Mouse (Mus musculus) CH12.LX (cell line): ENCODE measurements around the gene Wars. TPM values are rescaled to one million over a fixed set of nuclear protein-coding genes. Genes with fewer than 3 reads are reported as not detected.

Source experiments
- DNase-seq: peaks from one replicate; pipeline ENCODE4 v3.0.0-alpha.2; 2013; ENCODE audit errors: extremely low read depth
- H3K27ac ChIP-seq: 2 replicates; pipeline ENCODE4 v1.5.1; 2012; ENCODE audit warnings: low read depth, mild to moderate bottlenecking, control low read depth, moderate library complexity; ENCODE audit not compliant: insufficient read depth
- H3K27me3 ChIP-seq: replicated peaks from 2 replicates; pipeline ENCODE3; 2012; ENCODE audit warnings: inconsistent platforms
- H3K36me3 ChIP-seq, 2 experiments: replicated peaks in 1 of 2; 2 replicates each; pipeline versions ENCODE3 to v1.6.1; 2012; ENCODE audit warnings: inconsistent platforms in 1 of 2, low read length in 1 of 2, mild to moderate bottlenecking in 1 of 2, mixed read lengths in 1 of 2, moderate library complexity in 1 of 2; ENCODE audit not compliant: control insufficient read depth in 1 of 2, insufficient read depth in 1 of 2
- H3K4me1 ChIP-seq, 2 experiments: 2 replicates each; pipeline ENCODE4 v1.6.1; 2012; ENCODE audit warnings: inconsistent platforms in 1 of 2, moderate library complexity in 1 of 2; ENCODE audit not compliant: insufficient read depth in 2 of 2, control insufficient read depth in 1 of 2
- H3K4me2 ChIP-seq: 2 replicates; pipeline ENCODE4 v1.6.1; 2012; ENCODE audit warnings: low read depth, mild to moderate bottlenecking, control low read depth; ENCODE audit not compliant: poor library complexity, insufficient read depth, severe bottlenecking
- H3K4me3 ChIP-seq, 3 experiments: fragments of 150-350 bp in 1 of 3; sonication (generic) in 1 of 3; replicated peaks in 1 of 3; 2 replicates each; pipeline versions ENCODE3 to v1.5.1; 2011 to 2012; ENCODE audit warnings: low read depth in 2 of 3, low read length in 2 of 3, mild to moderate bottlenecking in 2 of 3, moderate library complexity in 2 of 3, control low read depth in 1 of 3, improper control_type of control experiment in 1 of 3, inconsistent platforms in 1 of 3, mixed read lengths in 1 of 3; ENCODE audit not compliant: poor library complexity in 1 of 3
- H3K79me2 ChIP-seq: replicated peaks from 2 replicates; pipeline ENCODE4 v1.6.1; 2012; ENCODE audit warnings: mild to moderate bottlenecking, moderate library complexity; ENCODE audit not compliant: control insufficient read depth, poor library complexity, insufficient read depth, severe bottlenecking; ENCODE audit errors: extremely low read depth
- H3K9ac ChIP-seq: 2 replicates; pipeline ENCODE4 v1.6.1; 2012; ENCODE audit warnings: low read depth, mild to moderate bottlenecking, control low read depth, moderate library complexity; ENCODE audit not compliant: insufficient read depth
- H3K9me3 ChIP-seq: replicated peaks from 2 replicates; pipeline ENCODE3; 2012; ENCODE audit warnings: low read length, inconsistent platforms, mixed read lengths
- BHLHE40 ChIP-seq: IDR thresholded peaks from 2 replicates; pipeline ENCODE4 v1.6.1; 2011; ENCODE audit warnings: mild to moderate bottlenecking, low read depth, low read length, improper control_type of control experiment
- CHD2 ChIP-seq: IDR thresholded peaks from 2 replicates; pipeline ENCODE4 v1.6.1; 2011; ENCODE audit warnings: low read length, improper control_type of control experiment
- JUN ChIP-seq: IDR thresholded peaks from 2 replicates; pipeline ENCODE4 v1.6.1; 2011; ENCODE audit warnings: low read depth, mild to moderate bottlenecking, low read length, improper control_type of control experiment, moderate library complexity; ENCODE audit not compliant: insufficient read depth
- JUND ChIP-seq: conservative IDR thresholded peaks from 2 replicates; pipeline ENCODE4 v1.6.1; 2011; ENCODE audit warnings: low read depth, low read length, improper control_type of control experiment
- KAT2A ChIP-seq: IDR thresholded peaks from 2 replicates; pipeline ENCODE4 v1.6.1; 2012; ENCODE audit warnings: low read length, improper control_type of control experiment, inconsistent platforms; ENCODE audit not compliant: insufficient replicate concordance
- MAZ ChIP-seq: IDR thresholded peaks from 2 replicates; pipeline ENCODE4 v1.6.1; 2012; ENCODE audit warnings: low read depth, mild to moderate bottlenecking, inconsistent platforms, low read length, improper control_type of control experiment, moderate library complexity
- MXI1 ChIP-seq: IDR thresholded peaks from 2 replicates; pipeline ENCODE4 v1.6.1; 2011; ENCODE audit warnings: mild to moderate bottlenecking, low read depth, low read length, improper control_type of control experiment
- PAX5 ChIP-seq: IDR thresholded peaks from 2 replicates; pipeline ENCODE4 v1.6.1; 2012; ENCODE audit warnings: low read length, inconsistent platforms, mixed read lengths
- POLR2A ChIP-seq: IDR thresholded peaks from 2 replicates; pipeline ENCODE4 v1.6.1; 2011; ENCODE audit warnings: low read depth, mild to moderate bottlenecking, improper control_type of control experiment, low read length
- RAD21 ChIP-seq: IDR thresholded peaks from 2 replicates; pipeline ENCODE4 v1.6.1; 2011; ENCODE audit warnings: low read depth, mild to moderate bottlenecking, low read length, improper control_type of control experiment, moderate library complexity
- RCOR1 ChIP-seq: conservative IDR thresholded peaks from 2 replicates; pipeline ENCODE4 v1.6.1; 2012; ENCODE audit warnings: low read depth, mild to moderate bottlenecking, inconsistent platforms, low read length, improper control_type of control experiment
- TBP ChIP-seq: conservative IDR thresholded peaks from 2 replicates; pipeline ENCODE4 v1.6.1; 2011; ENCODE audit warnings: low read depth, low read length, improper control_type of control experiment
- TCF12 ChIP-seq: IDR thresholded peaks from 2 replicates; pipeline ENCODE4 v1.6.1; 2014; ENCODE audit warnings: low read depth, mild to moderate bottlenecking, inconsistent platforms, low read length, improper control_type of control experiment
- USF1 ChIP-seq: IDR thresholded peaks from 2 replicates; pipeline ENCODE4 v1.6.1; 2014; ENCODE audit warnings: low read depth, mild to moderate bottlenecking, inconsistent platforms, low read length, improper control_type of control experiment
- dilution Hi-C: fragments of 300-500 bp; cut with MboI; formaldehyde crosslinking; loops from 2 replicates; pipeline ENCODE4 v1.14.3; 2020; ENCODE audit warnings: low sequenced_read_pairs; ENCODE audit not compliant: extremely low pct_unique_long_range_greater_than_20kb, extremely low pct_ligation_motif_present
- in situ Hi-C: fragments of 300-500 bp; cut with MboI; formaldehyde crosslinking; loops from 3 replicates; pipeline ENCODE4 v1.14.3; 2019; ENCODE audit warnings: low sequenced_read_pairs, low pct_ligation_motif_present, low pct_unique_long_range_greater_than_20kb, mixed read lengths
- polyA plus RNA-seq: library from polyadenylated mRNA; unstranded; fragments of >175 nt; gene quantifications from 2 replicates; pipeline ENCODE4 v1.2.1, GENCODE M21; 2012; ENCODE audit warnings: low read depth; ENCODE audit not compliant: insufficient read length
- total RNA-seq, 2 experiments: library from RNA; depleted of rRNA; stranded (reverse); fragments of 300-350 nt in 1 of 2; fragments of >200 nt in 1 of 2; gene quantifications; 2 replicates each; pipeline ENCODE4 v1.2.3; 2012 to 2014

The Wars gene
- total and polyA plus RNA-seq, 3 experiments: 73.5 to 93.5 (median 88.0) TPM

DNA sequence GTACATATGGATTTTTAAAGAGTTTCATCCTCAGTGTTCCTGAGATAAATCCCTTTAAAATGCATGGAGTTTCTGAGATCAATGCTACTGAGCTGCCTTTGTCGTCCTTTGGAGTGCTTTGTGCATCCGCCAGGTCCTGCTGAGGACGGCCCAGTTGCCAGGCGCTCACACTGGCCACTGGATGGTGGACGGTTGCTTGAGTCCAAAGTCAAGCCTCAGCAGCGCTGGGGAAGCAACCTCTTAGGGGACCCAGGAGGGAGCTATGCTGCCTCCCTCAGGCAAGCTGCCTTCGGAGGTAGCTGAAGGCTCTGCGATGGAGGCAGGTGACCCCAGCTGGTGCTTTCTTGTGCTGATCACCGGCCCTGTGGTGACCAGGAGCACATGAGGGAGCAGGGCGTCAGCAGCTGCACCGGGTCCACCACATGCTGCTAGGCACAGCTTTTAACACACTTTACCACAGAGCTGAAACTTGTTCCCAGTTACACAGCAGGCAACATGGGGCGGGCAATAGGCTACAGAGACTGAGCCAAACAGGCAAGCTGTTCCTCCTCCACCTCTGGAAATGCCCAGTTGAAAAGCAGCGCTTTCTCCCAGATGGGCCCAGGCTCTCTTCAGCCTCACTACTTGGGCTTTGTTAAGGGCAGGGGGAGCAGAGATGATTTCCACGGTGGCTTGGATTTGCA is 11.8 kb upstream of the Wars start:
- Histone ChIP-seq H3K9me3 (no peaks in the 10 kb centered on the region), H3K4me2 (no peak overlapping the region), H3K4me1 (peaks cover 0 to 9% of the 10 kb centered on the region in 2 experiments; a peak in 2 of 4 replicates), H3K36me3 (peaks cover 0 to 69% of the 10 kb centered on the region in 2 experiments), H3K27me3 (no peaks in the 10 kb centered on the region), H3K79me2 (no peaks in the 10 kb centered on the region), H3K27ac (no peak overlapping the region), H3K4me3 (no peak overlapping the region), H3K9ac (no peak overlapping the region)
- TF ChIP-seq USF1 (no peak), RAD21 (no peak), JUND (no peak), CHD2 (no peak), KAT2A (no peak), POLR2A (no peak), JUN (no peak), TBP (no peak), MAZ (no peak), BHLHE40 (no peak), MXI1 (no peak), TCF12 (no peak)
- no peak for DNase-seq
- dilution Hi-C loops: no loop called here
- in situ Hi-C loops: loop anchor here (10.0 kb wide), 1 partner anchor 409 kb away; no protein-coding TSS in a partner anchor

DNA sequence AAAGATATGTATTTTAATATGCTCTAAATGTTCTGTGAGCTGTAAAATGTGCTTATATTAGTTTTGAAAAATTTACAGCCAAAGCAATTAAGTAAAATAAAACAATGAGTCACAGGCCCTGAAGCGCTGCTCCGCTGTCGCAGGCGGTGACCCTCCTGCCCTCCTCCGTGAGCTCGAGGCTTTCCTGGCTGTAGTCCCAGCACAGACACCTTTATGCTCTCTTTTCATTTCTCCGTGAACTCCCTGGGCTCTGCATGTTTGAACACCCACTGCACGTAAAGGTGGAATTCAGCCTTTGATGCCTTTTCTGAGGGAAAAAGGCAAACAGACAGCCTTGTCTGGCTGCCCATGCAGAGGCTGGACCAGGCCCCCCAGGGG is 10.3 kb upstream of the Wars start:
- in situ Hi-C loops: loop anchor here (10.0 kb wide), 1 partner anchor 411 kb away; no protein-coding TSS in a partner anchor
- no peak overlapping the region for H3K4me2 ChIP-seq
- H3K79me2 ChIP-seq: no peaks in the 10 kb centered on the region
- peaks cover 0 to 79% of the 10 kb centered on the region in 2 experiments for H3K36me3 ChIP-seq
- H3K27me3 ChIP-seq: no peaks in the 10 kb centered on the region
- no peak for DNase-seq
- TF ChIP-seq RCOR1 (no peak), JUND (no peak), KAT2A (no peak), PAX5 (no peak), MXI1 (no peak), POLR2A (no peak), BHLHE40 (no peak)
- no peak overlapping the region for H3K4me3 ChIP-seq
- no peaks in the 10 kb centered on the region for H3K9me3 ChIP-seq
- dilution Hi-C loops: no loop called here
- no peak overlapping the region for H3K27ac ChIP-seq
- H3K4me1 ChIP-seq: peaks cover 0 to 9% of the 10 kb centered on the region in 2 experiments; a peak in 2 of 4 replicates
- no peak overlapping the region for H3K9ac ChIP-seq
